Mouse (Mus musculus) heart, embryonic 10.5 days (tissue): ENCODE measurements around the gene Plekhg3. TPM values are rescaled to one million over a fixed set of nuclear protein-coding genes. Genes with fewer than 3 reads are reported as not detected.

Experiments
- DNase-seq: peaks from one replicate; pipeline ENCODE4 v3.0.0-alpha.2; 2017; ENCODE audit warnings: low spot score
- H3K27ac ChIP-seq: fragments of 300-500 bp; sonication (generic); 2 replicates; pipeline ENCODE4 v1.5.1; 2016; ENCODE audit warnings: mild to moderate bottlenecking
- H3K27me3 ChIP-seq: fragments of 300-500 bp; sonication (generic); 2 replicates; pipeline ENCODE4 v1.6.1; 2016; ENCODE audit warnings: mild to moderate bottlenecking; ENCODE audit not compliant: poor library complexity, insufficient read depth, severe bottlenecking
- H3K36me3 ChIP-seq: fragments of 300-500 bp; sonication (generic); 2 replicates; pipeline ENCODE4 v1.6.1; 2016; ENCODE audit warnings: mild to moderate bottlenecking, moderate library complexity
- H3K4me1 ChIP-seq: fragments of 300-500 bp; sonication (generic); 2 replicates; pipeline ENCODE4 v1.6.1; 2016; ENCODE audit warnings: mild to moderate bottlenecking
- H3K4me3 ChIP-seq: fragments of 300-500 bp; sonication (generic); 2 replicates; pipeline ENCODE4 v1.5.1; 2016; ENCODE audit warnings: mild to moderate bottlenecking, moderate library complexity
- H3K9me3 ChIP-seq: fragments of 300-500 bp; sonication (generic); 2 replicates; pipeline ENCODE4 v1.6.1; 2016; ENCODE audit warnings: mild to moderate bottlenecking, moderate library complexity
- WGBS: fragments of 180-500 bp; shearing (Covaris S2); methylation state at CpG from one replicate; pipeline ENCODE4 v1.1.7; 2016; 5-methylcytosine and 5-hydroxymethylcytosine counted together
- polyA plus RNA-seq: library from polyadenylated mRNA; unstranded; fragments of >200 nt; fragmentation: Nextera tagmentation; extraction: Ambion mirVana; gene quantifications from 2 replicates; pipeline ENCODE4 v1.2.1, GENCODE M21; 2016

The Plekhg3 gene
- polyA plus RNA-seq, 1 experiment from 2014 or later = 5.1 TPM

GRCm38 (mm10) chr12:76502981-76503380 lies 27.7 kb upstream of the Plekhg3 start:
- H3K27me3 ChIP-seq = no peaks in the 10 kb centered on the region
- no peaks in the 10 kb centered on the region for H3K36me3 ChIP-seq
- peaks cover 35% of the 10 kb centered on the region for H3K4me1 ChIP-seq
- no peak overlapping the region for H3K4me3 ChIP-seq
- no peaks in the 10 kb centered on the region for H3K9me3 ChIP-seq
- WGBS = 70% methylated on average over 5 of the region's 5 CpGs
- no peak for DNase-seq
- H3K27ac ChIP-seq = 0 out of 2 replicates have a peak overlapping the region, but pooled peaks have one; percentile 25

DNA sequence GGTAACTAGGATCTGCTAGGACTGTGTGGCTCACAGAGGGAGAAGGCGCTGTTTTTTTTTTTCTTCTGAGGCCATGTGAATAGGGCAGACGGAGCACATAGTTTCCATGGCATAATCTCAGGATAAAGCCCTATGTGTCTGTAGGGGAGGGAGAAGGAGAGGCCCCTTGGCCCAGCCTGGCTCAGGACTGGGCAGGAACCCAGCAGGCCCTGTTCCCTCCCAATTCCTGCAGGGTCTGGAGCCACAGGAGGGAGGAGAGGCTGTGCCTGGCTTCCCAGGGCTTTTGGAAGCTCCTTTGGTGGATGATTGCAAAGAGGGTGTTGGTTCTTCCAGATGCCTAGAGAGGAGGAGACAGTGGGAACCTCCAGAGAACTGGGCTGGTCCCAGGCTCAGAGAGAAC lies 24.2 kb upstream of the Plekhg3 start:
- peak overlapping the region; percentile 65 for H3K27ac ChIP-seq
- no peaks in the 10 kb centered on the region for H3K27me3 ChIP-seq
- peaks cover 22% of the 10 kb centered on the region for H3K4me1 ChIP-seq
- no peak overlapping the region for H3K4me3 ChIP-seq
- 33% methylated on average over 2 of the region's 2 CpGs for WGBS
- H3K36me3 ChIP-seq = no peaks in the 10 kb centered on the region
- no peak for DNase-seq
- no peaks in the 10 kb centered on the region for H3K9me3 ChIP-seq

DNA sequence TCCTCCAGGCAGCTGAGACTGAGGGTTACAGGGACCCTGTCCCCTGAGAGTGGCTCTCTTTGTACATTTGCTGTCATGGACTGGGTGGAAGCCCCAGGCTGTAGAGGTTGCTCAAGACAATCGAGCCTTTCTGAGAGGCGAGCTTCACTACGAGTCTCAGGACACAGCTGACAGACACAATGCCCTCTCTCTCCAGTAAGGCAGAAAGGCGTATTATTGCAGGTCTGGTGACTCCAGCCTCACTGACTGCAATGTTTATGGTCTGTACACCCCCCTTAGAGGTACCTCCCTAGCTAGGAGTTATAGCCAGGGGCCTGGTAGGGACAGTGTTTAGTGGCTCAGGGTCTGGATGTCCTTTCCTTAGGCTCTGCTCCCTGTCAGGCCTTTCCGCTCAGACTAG lies 22.9 kb upstream of the Plekhg3 start:
- Histone ChIP-seq H3K27ac (no peak overlapping the region), H3K27me3 (no peaks in the 10 kb centered on the region), H3K4me1 (peaks cover 22% of the 10 kb centered on the region), H3K36me3 (no peaks in the 10 kb centered on the region), H3K4me3 (no peak overlapping the region), H3K9me3 (no peaks in the 10 kb centered on the region)
- 79% methylated on average over 5 of the region's 5 CpGs for WGBS
- DNase-seq = no peak

GRCm38 (mm10) chr12:76508909-76509440 lies 21.7 kb upstream of the Plekhg3 start:
- WGBS = 82% methylated on average over 7 of the region's 7 CpGs
- DNase-seq = no peak
- no peaks in the 10 kb centered on the region for H3K36me3 ChIP-seq
- no peak overlapping the region for H3K4me3 ChIP-seq
- no peaks in the 10 kb centered on the region for H3K27me3 ChIP-seq
- H3K27ac ChIP-seq = no peak overlapping the region
- H3K9me3 ChIP-seq = no peaks in the 10 kb centered on the region
- H3K4me1 ChIP-seq = peaks cover 17% of the 10 kb centered on the region

GRCm38 (mm10) chr12:76512731-76513130 lies 18.0 kb upstream of the Plekhg3 start:
- Histone ChIP-seq H3K9me3 (no peaks in the 10 kb centered on the region), H3K27me3 (no peaks in the 10 kb centered on the region), H3K27ac (no peak overlapping the region), H3K4me3 (no peak overlapping the region), H3K4me1 (peaks cover 11% of the 10 kb centered on the region), H3K36me3 (no peaks in the 10 kb centered on the region)
- DNase-seq = no peak
- 47% methylated on average over 1 of the region's 1 CpGs for whole genome bisulfite sequencing

- Histone ChIP-seq H3K4me3 (no peak overlapping the region), H3K27ac (no peak overlapping the region)
- 13% methylated on average over 4 of the region's 4 CpGs for WGBS
Measured at GRCm38 (mm10) chr12:76514842-76515241, 15.8 kb upstream of the Plekhg3 start.

GRCm38 (mm10) chr12:76518000-76518399 lies 12.7 kb upstream of the Plekhg3 start:
- Histone ChIP-seq H3K36me3 (no peaks in the 10 kb centered on the region), H3K27ac (no peak overlapping the region), H3K4me3 (no peak overlapping the region), H3K27me3 (no peaks in the 10 kb centered on the region), H3K9me3 (no peaks in the 10 kb centered on the region), H3K4me1 (peaks cover 18% of the 10 kb centered on the region)
- DNase-seq = no peak
- 92% methylated on average over 9 of the region's 9 CpGs for WGBS

More at GRCm38 (mm10) chr12:76514842-76515241, 15.8 kb upstream of the Plekhg3 start:
- Histone ChIP-seq H3K9me3 (no peaks in the 10 kb centered on the region), H3K4me1 (peaks cover 7% of the 10 kb centered on the region), H3K27me3 (no peaks in the 10 kb centered on the region), H3K36me3 (no peaks in the 10 kb centered on the region)
- no peak for DNase-seq

- WGBS = 76% methylated on average over 12 of the region's 12 CpGs
- Histone ChIP-seq H3K9me3 (no peaks in the 10 kb centered on the region), H3K4me3 (no peak overlapping the region), H3K27ac (no peak overlapping the region), H3K27me3 (no peaks in the 10 kb centered on the region), H3K36me3 (no peaks in the 10 kb centered on the region), H3K4me1 (peaks cover 22% of the 10 kb centered on the region)
- DNase-seq = no peak
Measured at GRCm38 (mm10) chr12:76518909-76519842, 11.5 kb upstream of the Plekhg3 start.

DNA sequence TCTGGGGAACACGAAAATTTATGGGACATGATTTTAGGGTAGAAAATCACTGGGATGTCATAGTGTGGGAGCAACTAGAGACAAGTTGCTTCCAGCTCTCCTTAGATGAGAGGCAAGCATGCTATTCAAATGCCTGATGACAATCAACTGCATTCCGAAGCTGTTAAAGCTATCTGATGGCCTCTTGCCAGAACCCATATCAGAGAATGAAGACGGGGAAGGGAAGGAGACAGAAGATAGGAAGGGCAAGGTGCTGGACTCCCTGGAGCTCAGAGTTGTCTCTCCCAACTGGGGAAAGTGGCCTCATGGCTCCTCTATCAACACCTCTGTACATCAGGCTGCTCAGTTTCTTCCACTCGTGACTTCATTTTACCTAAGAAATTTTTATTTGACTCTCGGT lies 7.0 kb upstream of the Plekhg3 start:
- 49% methylated on average over 5 of the region's 5 CpGs for WGBS
- peaks cover 12% of the 10 kb centered on the region; the same call in 1 of the 2 replicates for H3K27me3 ChIP-seq
- H3K27ac ChIP-seq = no peak overlapping the region
- no peaks in the 10 kb centered on the region for H3K9me3 ChIP-seq
- peaks cover 20% of the 10 kb centered on the region for H3K4me1 ChIP-seq
- no peak for DNase-seq
- H3K4me3 ChIP-seq = no peak overlapping the region
- H3K36me3 ChIP-seq = no peaks in the 10 kb centered on the region

DNA sequence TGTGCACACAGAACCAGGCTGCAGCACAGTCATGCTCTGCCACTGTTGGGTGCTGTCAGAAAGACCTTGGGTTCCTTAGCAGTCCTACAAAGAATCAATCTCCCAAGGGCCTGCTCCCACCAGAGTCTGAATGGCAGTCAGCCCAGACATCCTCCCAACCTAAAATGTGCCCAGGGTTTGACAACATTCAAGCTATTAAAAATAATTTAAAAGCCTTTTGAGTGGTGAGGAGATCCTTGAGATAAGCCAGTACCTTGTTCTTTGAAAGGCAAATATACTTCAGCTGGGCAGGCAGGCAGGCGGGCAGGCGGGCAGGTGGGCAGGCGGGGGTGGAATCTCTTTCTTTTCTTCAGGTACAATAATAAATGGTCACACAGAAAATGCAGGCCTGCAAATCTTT lies 5.8 kb upstream of the Plekhg3 start:
- H3K36me3 ChIP-seq = no peaks in the 10 kb centered on the region
- peaks cover 23% of the 10 kb centered on the region; the same call in 1 of the 2 replicates for H3K27me3 ChIP-seq
- peaks cover 20% of the 10 kb centered on the region for H3K4me1 ChIP-seq
- H3K9me3 ChIP-seq = no peaks in the 10 kb centered on the region
- H3K4me3 ChIP-seq = no peak overlapping the region
- H3K27ac ChIP-seq = no peak overlapping the region
- no peak for DNase-seq
- 81% methylated on average over 3 of the region's 3 CpGs for WGBS

GRCm38 (mm10) chr12:76527245-76527881 lies 3.3 kb upstream of the Plekhg3 start:
- H3K36me3 ChIP-seq = no peaks in the 10 kb centered on the region
- H3K4me3 ChIP-seq = no peak overlapping the region
- H3K9me3 ChIP-seq = no peaks in the 10 kb centered on the region
- H3K27me3 ChIP-seq = peaks cover 46% of the 10 kb centered on the region
- no peak overlapping the region for H3K27ac ChIP-seq
- peaks cover 14% of the 10 kb centered on the region for H3K4me1 ChIP-seq
- DNase-seq = no peak
- 53% methylated on average over 9 of the region's 9 CpGs for WGBS

- H3K4me3 ChIP-seq = no peak overlapping the region
- H3K27me3 ChIP-seq = peaks cover 57% of the 10 kb centered on the region
- DNase-seq = no peak
- WGBS = 85% methylated on average over 5 of the region's 5 CpGs
- H3K9me3 ChIP-seq = no peaks in the 10 kb centered on the region
- H3K27ac ChIP-seq = no peak overlapping the region
- peaks cover 23% of the 10 kb centered on the region for H3K4me1 ChIP-seq
- no peaks in the 10 kb centered on the region for H3K36me3 ChIP-seq
Measured at GRCm38 (mm10) chr12:76528766-76529165, 1.9 kb upstream of the Plekhg3 start.
